Mouse (Mus musculus): ENCODE data around the gene Cpt1a. TPM values are rescaled to one million over a fixed set of nuclear protein-coding genes. Genes with fewer than 3 reads are reported as not detected.

The Cpt1a gene
- total and polyA plus RNA-seq, 2 experiments from 2014 or later: 49.8 to 79.4 TPM

GRCm38 (mm10) chr19:3422488-3422887 lies 100.4 kb downstream of the Cpt1a start:
- TF ChIP-seq CTCF (IDR thresholded peaks at IDR 0.05; ENCODE audit: low read depth) (no peak), EP300 (IDR thresholded peaks at IDR 0.05; ENCODE audit: low read depth) (no peak)
- Histone ChIP-seq H3K4me3 (ENCODE audit: low read depth, low read length) (no peak overlapping the region), H3K27me3 (ENCODE audit: control insufficient read depth, insufficient read depth, low read length) (no peaks in the 10 kb centered on the region), H3K4me2 (ENCODE audit: low read depth, low read length) (no peak overlapping the region), H3K9ac (replicated peaks; ENCODE audit: low read depth, low read length) (no peak overlapping the region), H3K27ac (ENCODE audit: low read depth) (no peak overlapping the region), H3K9me3 (replicated peaks; ENCODE audit: control insufficient read depth, low read length) (no peaks in the 10 kb centered on the region), H3K36me3 (replicated peaks; ENCODE audit: control insufficient read depth, insufficient read depth, low read length) (no peaks in the 10 kb centered on the region), H3K4me1 (ENCODE audit: control insufficient read depth, insufficient read depth) (no peaks in the 10 kb centered on the region)
- ATAC-seq (ENCODE audit: insufficient read depth, low read depth): no peak
- WGBS: 70% methylated on average over 6 of the region's 6 CpGs
- no peak for DNase-seq (ENCODE audit: low spot score)

DNA sequence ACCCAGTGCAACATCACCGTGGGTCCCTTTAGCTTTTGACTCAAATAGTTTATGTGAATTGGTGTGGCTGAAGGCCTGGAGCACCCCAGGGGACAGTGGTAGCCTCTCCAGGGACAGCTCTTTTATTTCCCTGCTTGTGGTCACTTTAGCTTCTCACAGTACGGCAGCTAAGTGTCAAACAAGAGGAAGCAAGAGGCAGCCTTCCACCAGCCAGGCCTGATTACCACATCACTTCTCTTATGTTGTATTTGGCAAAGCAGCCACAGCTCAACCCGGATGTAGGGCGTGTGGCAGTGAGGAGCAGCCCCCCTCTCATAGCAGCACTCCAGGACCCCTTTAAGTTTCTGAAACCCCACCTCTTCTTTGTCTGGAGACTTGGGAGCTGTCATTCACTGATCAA lies 100.8 kb downstream of the Cpt1a start:
- ATAC-seq (ENCODE audit: insufficient read depth, low read depth): no peak
- H3K27ac ChIP-seq (ENCODE audit: low read depth): no peak overlapping the region
- no peaks in the 10 kb centered on the region for H3K36me3 ChIP-seq (replicated peaks; ENCODE audit: control insufficient read depth, insufficient read depth, low read length)
- H3K9ac ChIP-seq (replicated peaks; ENCODE audit: low read depth, low read length): no peak overlapping the region
- WGBS: 48% methylated on average over 4 of the region's 4 CpGs
- H3K4me2 ChIP-seq (ENCODE audit: low read depth, low read length): no peak overlapping the region
- H3K9me3 ChIP-seq (replicated peaks; ENCODE audit: control insufficient read depth, low read length): no peaks in the 10 kb centered on the region
- H3K27me3 ChIP-seq (ENCODE audit: control insufficient read depth, insufficient read depth, low read length): no peaks in the 10 kb centered on the region
- no peak overlapping the region for H3K4me3 ChIP-seq (ENCODE audit: low read depth, low read length)
- TF ChIP-seq CTCF (IDR thresholded peaks at IDR 0.05; ENCODE audit: low read depth) (no peak), EP300 (IDR thresholded peaks at IDR 0.05; ENCODE audit: low read depth) (no peak)
- no peak for DNase-seq (ENCODE audit: low spot score)
- H3K4me1 ChIP-seq (ENCODE audit: control insufficient read depth, insufficient read depth): no peaks in the 10 kb centered on the region

- DNase-seq (ENCODE audit: low spot score) (no peak), ATAC-seq (ENCODE audit: insufficient read depth, low read depth) (no peak)
- WGBS: 65% methylated on average over 2 of the region's 2 CpGs
- no peak overlapping the region for H3K27ac ChIP-seq (ENCODE audit: low read depth)
- H3K4me1 ChIP-seq (ENCODE audit: control insufficient read depth, insufficient read depth): no peaks in the 10 kb centered on the region
- no peak overlapping the region for H3K4me2 ChIP-seq (ENCODE audit: low read depth, low read length)
- no peak overlapping the region for H3K9ac ChIP-seq (replicated peaks; ENCODE audit: low read depth, low read length)
- H3K4me3 ChIP-seq (ENCODE audit: low read depth, low read length): no peak overlapping the region
- H3K9me3 ChIP-seq (replicated peaks; ENCODE audit: control insufficient read depth, low read length): no peaks in the 10 kb centered on the region
- H3K27me3 ChIP-seq (ENCODE audit: control insufficient read depth, insufficient read depth, low read length): no peaks in the 10 kb centered on the region
- TF ChIP-seq EP300 (IDR thresholded peaks at IDR 0.05; ENCODE audit: low read depth): no peak
- no peak for TF ChIP-seq CTCF (IDR thresholded peaks at IDR 0.05; ENCODE audit: low read depth)
- no peaks in the 10 kb centered on the region for H3K36me3 ChIP-seq (replicated peaks; ENCODE audit: control insufficient read depth, insufficient read depth, low read length)
Observed at GRCm38 (mm10) chr19:3424214-3424613, 102.1 kb downstream of the Cpt1a start.

DNA sequence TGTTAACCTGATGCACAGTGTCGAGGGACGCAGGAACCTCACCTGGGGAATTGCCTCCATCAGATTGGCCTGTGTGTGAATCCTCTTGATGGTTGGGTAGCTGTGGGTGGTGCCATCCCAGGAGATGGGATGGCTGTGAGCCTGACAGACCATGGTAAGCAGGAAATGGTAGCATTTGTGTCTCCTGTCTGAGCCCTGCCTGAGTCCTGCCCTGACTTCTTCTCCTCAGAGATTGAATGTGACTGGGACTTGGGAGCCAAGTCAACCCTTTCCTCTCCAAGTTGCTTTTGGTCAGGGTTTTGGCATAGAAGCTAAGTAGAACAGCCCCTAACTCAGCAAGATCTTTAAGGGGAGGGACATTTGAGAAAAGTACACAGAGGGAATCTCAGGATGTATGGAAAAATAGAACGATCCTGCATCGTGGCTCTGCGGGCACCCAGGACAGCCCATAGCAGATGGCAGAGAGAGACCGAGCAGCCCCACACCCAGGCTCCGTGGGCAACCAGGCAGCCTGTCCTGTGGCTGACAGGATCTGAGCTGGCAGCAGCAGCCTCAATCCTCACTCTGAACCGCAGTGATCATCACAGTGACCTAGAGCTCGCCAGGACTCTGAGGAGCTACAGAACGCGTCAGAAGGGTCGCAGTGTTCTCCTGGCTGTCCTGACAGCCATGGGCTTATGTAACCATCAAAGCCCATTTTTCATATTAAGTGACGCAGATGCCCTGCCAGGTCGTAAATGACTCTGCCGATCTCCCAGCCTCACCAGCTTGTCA lies 106.1 kb downstream of the Cpt1a start:
- ATAC-seq (ENCODE audit: insufficient read depth, low read depth) (no peak), DNase-seq (ENCODE audit: low spot score) (no peak)
- WGBS: 77% methylated on average over 15 of the region's 15 CpGs
- Histone ChIP-seq H3K27ac (ENCODE audit: low read depth) (no peak overlapping the region), H3K9ac (replicated peaks; ENCODE audit: low read depth, low read length) (no peak overlapping the region), H3K4me3 (ENCODE audit: low read depth, low read length) (no peak overlapping the region), H3K9me3 (replicated peaks; ENCODE audit: control insufficient read depth, low read length) (no peaks in the 10 kb centered on the region), H3K4me2 (ENCODE audit: low read depth, low read length) (no peak overlapping the region), H3K36me3 (replicated peaks; ENCODE audit: control insufficient read depth, insufficient read depth, low read length) (no peaks in the 10 kb centered on the region), H3K27me3 (ENCODE audit: control insufficient read depth, insufficient read depth, low read length) (no peaks in the 10 kb centered on the region), H3K4me1 (ENCODE audit: control insufficient read depth, insufficient read depth) (no peaks in the 10 kb centered on the region)
- TF ChIP-seq EP300 (IDR thresholded peaks at IDR 0.05; ENCODE audit: low read depth) (no peak), CTCF (IDR thresholded peaks at IDR 0.05; ENCODE audit: low read depth) (no peak)

DNA sequence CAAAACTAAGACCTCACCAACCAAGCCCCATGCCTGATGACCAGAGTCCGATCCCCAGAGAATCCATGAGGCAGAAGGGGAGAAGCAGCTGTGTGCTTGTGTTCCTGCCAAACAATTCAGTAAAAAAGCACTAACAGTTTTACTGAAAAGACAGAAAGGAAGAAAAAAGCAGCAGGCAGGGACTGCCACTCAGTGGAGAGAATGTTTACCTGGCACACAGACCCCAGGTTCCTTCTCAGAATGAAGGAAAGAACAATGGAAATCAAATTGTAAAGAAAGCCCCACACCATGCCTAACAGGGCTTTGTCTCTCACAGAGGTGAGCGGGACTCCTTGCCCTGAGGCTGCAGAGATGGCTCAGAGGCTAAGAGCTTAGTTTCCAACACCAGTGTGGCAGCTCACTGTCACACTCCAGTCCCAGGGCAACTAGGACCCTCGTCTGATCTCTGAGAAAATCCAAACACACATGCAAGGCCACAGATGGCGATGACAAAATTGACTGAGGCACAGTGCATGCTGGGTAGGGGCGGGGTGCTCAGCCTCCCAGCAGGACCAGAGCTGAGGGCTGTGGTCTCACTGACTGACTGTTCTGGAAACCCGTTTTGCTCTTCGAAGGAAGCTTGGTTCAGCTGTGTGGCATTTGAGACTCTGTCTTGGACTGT lies 107.2 kb downstream of the Cpt1a start:
- Histone ChIP-seq H3K27me3 (ENCODE audit: control insufficient read depth, insufficient read depth, low read length) (no peaks in the 10 kb centered on the region), H3K4me2 (ENCODE audit: low read depth, low read length) (no peak overlapping the region), H3K27ac (ENCODE audit: low read depth) (no peak overlapping the region), H3K9me3 (replicated peaks; ENCODE audit: control insufficient read depth, low read length) (no peaks in the 10 kb centered on the region), H3K4me1 (ENCODE audit: control insufficient read depth, insufficient read depth) (no peaks in the 10 kb centered on the region), H3K9ac (replicated peaks; ENCODE audit: low read depth, low read length) (no peak overlapping the region), H3K4me3 (ENCODE audit: low read depth, low read length) (no peak overlapping the region), H3K36me3 (replicated peaks; ENCODE audit: control insufficient read depth, insufficient read depth, low read length) (no peaks in the 10 kb centered on the region)
- 64% methylated on average over 7 of the region's 7 CpGs for WGBS
- no peak for ATAC-seq (ENCODE audit: insufficient read depth, low read depth)
- no peak for DNase-seq (ENCODE audit: low spot score)
- TF ChIP-seq EP300 (IDR thresholded peaks at IDR 0.05; ENCODE audit: low read depth): no peak
- no peak for TF ChIP-seq CTCF (IDR thresholded peaks at IDR 0.05; ENCODE audit: low read depth)
